12 mouse cellular contexts compared by ENCODE assay signal in genomic region chr7:134806799-134807198, GRCm38 (mm10).
"Had no signal": no experiment of that assay in that cellular context is flagged by ENCODE, and none has a peak within 500 bp of the region (broad histone marks: within the 10 kb centered on the region; RNA-seq: fewer than 3 reads in every experiment).

No protein-coding gene starts in this region.

- H3K9me3 ChIP-seq: limb, embryonic 12.5 days; liver, embryonic 13.5 days; lung, embryonic 15.5 days; midbrain, embryonic 13.5 days; neural tube, embryonic 12.5 days had no signal

- H3K27ac ChIP-seq: limb, embryonic 12.5 days; liver, embryonic 13.5 days; lung, embryonic 15.5 days; macrophage; midbrain, embryonic 13.5 days; neural tube, embryonic 12.5 days; stomach, postnatal 0 days had no signal

- H3K4me1 ChIP-seq: liver, embryonic 13.5 days; lung, embryonic 15.5 days; midbrain, embryonic 13.5 days had no signal

- H3K4me2 ChIP-seq: limb, embryonic 12.5 days; liver, embryonic 13.5 days; lung, embryonic 15.5 days; midbrain, embryonic 13.5 days; neural tube, embryonic 12.5 days had no signal

- H3K9ac ChIP-seq: limb, embryonic 12.5 days; liver, embryonic 13.5 days; liver, postnatal 0 days; lung, embryonic 15.5 days; midbrain, embryonic 13.5 days; neural tube, embryonic 12.5 days had no signal

- DNase-seq: layer of hippocampus, postnatal 36 days; liver; liver, embryonic 13.5 days; liver, postnatal 0 days; lung, postnatal 14 days; thymus, postnatal 4 days had no signal

- H3K27me3 ChIP-seq: limb, embryonic 12.5 days; liver, embryonic 13.5 days; lung, embryonic 15.5 days; midbrain, embryonic 13.5 days; neural tube, embryonic 12.5 days had no signal

- ATAC-seq: liver, postnatal 0 days; midbrain, embryonic 13.5 days had no signal

- H3K36me3 ChIP-seq: liver, embryonic 13.5 days; midbrain, embryonic 13.5 days; neural tube, embryonic 12.5 days had no signal

- H3K4me3 ChIP-seq: limb, embryonic 12.5 days; liver, embryonic 13.5 days; lung, embryonic 15.5 days; midbrain, embryonic 13.5 days; neural tube, embryonic 12.5 days had no signal
